Mouse (Mus musculus): ENCODE data around the gene Tmem109.

The Tmem109 gene

DNA sequence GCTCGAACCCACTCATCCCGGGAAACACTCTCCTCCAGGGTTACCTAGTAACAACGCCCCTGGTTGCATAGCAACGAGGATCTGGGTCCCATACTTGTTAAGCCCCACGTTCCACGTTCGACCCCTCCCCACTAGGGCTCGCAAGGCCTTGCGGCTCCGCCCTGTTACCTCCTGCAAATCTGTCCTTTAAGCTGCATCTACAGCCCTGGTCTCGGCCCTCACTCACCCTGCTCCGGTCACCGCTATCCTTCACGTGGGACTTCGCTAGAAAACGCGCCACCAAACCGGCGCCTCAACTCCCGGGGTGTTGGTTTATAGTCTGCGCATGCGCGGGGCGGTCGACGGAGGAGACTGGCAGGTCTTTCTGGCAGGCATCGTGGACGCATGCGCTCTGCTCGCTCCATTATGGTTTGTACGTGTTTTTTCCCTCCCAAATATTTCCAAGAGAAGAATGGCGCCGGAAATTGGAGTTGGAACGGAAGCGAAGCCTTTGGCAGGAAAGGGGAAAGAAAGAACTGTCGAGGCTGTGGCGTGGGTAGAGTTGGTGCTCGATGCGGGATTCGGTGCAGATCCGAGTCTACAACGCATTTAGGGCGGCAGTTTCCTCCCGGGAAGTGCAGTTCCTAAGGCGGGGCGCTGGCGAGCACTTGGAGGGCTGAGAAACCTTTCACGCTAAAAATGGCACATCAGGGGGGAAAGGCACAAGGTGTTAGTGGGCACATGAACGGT lies at the start of gene Tmem109:
TSS of gene Tmem109 (minus strand) at position 576 of the 729 bp plus-strand sequence.
- DNase-seq: peak; percentile 93

DNA sequence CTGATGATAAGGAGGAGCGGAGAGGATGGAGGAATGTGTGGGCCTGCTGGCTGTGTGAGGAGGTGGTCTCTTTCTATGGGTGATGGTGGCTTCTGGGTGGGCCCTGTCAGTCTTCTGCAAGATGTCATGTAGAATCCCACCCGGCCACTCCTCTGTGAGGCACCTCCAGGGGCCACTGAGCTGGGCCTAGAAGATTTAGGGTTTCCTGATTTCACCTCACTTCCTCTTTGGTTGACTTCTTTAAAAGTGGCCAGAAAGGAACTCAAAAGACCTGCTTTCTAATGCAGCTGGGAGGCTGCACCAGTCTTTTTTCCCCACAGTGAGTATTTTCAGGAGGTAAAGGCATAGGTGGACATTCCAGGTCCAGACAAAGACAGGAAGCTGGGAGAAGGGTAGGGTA lies 48.8 kb upstream of the Tmem109 start:
- DNase-seq: no peak

DNA sequence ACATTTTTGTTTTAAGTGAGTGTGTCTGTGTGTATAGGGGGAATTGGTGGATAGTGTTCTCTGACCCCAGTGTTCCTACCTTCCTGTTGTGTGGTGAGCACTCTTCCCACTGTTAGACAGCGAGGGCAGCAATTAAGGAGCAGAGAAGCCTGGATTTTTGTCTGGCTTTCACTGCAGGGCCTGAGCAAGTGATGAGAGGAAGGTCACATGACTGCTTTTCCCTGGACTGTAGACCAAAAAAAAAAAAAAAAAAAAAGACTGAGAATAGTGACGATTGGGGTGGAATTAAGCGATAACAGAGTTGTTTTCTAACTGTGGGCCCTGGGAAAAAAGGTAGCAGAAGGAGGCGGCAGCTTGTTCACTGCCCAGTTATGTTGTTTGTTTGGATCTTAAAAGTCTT lies 44.9 kb upstream of the Tmem109 start:
- no peak for DNase-seq

DNA sequence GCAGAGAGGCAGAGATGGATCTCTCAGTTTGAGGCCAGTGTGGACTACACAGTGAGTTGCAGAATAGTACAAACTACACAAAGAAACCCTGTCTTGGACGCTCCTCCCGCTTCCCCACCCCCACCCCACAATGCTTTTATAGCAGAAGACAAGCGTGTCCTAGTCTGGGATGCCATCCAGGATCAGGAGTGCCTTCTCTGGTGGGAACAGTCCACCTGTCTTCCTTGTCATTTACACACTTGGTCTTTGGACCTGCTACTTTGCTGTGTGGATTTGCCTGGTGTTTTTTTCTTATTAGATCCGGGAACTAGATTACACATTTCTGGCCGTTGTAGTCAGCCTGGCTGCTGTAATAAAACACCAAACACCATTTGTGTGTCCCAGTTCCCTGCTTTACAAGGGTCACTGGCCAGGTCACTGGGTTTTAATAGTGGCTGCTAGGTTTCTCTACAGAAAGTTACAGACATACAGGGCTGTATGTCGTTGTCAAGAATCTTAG lies 44.4 kb upstream of the Tmem109 start:
- no peak for DNase-seq

DNA sequence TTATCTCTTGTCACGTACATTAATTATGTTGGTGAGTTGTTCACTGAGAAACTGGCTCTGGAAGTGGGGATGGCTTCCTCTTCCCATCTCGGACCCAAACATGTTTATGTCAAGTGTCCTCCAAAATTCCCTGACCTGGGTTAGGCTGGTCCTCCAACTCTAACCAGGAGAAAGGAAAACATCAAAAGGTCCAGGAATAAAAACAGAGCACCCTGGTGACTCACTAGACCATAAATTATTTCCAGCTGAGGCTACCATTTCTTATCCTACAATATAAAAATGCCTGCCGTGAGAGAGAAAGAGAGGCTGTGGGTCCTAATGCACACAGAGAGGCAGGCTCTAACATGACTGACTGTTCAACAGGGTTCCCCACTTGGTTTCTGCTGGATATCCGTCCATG lies 42.4 kb upstream of the Tmem109 start:
- no peak for DNase-seq

DNA sequence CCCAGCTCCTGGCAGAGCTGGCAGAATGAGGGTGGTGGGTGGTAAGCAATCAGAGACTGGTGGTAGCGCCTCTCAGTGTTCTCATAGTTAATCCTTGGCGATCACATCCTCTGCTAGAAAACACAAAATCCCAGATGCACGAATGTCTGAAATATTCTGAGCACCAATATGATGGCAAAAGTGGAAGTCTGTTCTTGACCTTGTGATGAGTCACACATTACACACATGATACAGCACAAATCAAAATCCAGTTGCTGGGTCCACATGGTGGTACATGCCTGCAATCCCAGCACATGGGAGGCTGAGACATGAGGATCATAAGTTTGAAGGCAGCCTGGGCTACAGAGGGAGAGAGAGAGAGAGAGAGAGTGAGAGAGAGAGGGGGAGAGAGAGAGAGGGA lies 39.3 kb upstream of the Tmem109 start:
- DNase-seq: no peak

DNA sequence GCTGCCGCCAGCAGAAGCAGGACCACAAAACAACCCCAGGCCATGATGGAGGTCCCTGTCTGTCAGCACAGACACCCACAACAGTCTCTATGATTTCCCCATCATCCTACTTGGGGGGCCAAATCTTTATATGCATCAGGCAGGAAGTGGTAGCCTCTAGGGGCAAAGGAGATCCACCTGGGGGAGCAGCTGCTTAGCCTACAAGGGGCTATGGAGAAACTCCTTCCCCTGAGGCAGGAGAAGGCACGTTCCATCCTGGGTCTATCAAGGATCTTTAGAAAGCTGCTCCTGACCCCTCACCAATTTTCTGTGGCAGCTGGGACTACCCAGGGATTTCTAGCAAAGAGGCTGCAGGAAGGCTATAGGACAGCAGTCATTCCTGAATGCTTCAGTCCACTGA lies 38.7 kb upstream of the Tmem109 start, which contains the start of gene Zp1:
TSS of gene Zp1 (minus strand) at position 101 of the 400 bp plus-strand sequence.
- no peak for DNase-seq

DNA sequence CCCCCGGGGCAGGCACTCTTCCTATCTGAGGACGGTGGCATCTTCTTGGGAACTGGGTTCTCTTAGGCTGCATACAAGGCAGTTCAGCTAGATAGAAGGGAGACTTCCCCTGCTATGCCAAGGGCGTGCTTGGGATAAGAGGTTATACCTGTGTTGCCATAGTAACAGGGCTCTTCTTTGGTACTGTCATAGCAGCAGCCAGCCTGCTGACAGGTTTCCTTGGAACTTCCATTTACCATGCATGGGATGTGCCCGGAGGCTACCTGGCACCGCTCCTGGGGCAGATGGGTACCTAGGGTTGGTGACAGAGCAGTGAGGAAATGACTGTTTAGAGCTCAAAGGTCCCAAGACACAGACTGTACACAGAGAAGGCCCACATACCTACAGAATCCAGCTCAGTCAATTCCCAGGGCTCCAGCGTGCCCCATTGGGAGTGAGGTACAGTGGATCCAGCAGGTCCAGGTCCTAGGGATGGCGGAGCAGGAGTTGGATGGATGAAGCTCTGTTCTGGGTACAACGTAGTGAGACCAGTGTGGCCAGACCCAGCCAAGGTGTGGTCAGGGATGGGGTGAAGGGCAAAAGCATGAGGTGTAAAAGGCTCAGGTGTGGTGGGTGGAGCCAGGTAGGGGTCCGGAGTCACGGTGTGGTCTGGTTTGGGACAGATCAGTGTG lies 36.7 kb upstream of the Tmem109 start:
- DNase-seq: no peak

DNA sequence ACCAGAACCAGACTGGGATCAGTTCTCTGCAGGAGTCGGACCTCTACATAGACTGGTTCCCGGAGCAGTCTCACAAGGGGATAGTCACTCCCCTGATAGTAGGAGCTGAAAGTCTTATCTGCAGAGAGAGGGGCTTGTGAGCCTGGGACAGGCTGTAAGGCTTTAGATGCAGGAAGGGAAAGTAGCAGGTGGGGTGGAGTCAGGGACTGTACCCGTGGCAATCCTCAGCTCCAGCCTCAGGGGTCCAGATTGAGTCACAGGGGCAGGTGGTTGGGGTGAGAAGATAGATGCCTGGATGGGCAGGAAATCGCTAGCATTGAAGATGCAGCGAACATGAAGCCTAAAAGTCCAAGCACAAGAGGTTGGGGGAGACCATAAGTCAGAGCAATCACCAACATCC lies 34.7 kb upstream of the Tmem109 start:
- no peak for DNase-seq

DNA sequence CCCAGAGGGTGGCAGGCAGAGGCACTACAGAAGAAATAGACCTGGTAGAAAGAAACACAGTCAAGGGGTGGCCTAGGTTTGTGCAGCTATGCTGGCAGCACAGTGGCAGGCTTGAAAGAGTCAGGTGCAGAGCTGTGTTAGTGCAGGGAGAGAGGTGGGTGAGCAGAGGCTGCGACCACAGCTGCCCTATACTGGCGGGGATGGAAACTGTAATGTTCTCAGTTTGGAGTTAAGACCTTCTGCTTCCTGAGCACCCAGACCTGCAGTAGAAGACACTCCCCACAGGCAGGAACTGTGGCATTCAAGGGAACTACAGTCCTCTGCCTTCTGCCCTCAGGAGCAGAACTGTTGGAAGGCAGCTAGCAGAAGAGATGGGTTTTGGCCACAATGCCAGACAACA lies 33.1 kb upstream of the Tmem109 start:
- DNase-seq: no peak

DNA sequence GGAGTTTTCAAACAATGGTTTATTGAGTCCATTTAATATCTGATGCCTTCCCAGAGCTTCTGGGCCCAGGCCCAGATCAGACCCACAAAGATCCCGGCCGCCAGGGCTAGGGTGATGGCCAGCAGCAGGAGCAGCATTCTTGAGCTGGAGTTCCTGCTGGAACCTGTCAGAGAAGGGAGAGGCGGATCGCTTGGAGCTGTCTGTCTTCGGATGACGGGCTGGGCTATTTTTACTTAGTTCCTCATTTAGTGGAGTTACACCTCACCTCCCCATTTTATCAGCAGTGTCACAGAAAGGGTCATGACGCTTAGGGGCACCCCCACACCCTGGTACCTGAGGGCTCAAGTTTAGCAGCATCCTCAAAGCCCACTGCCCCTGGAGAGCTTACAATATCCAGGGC lies 32.5 kb upstream of the Tmem109 start:
- DNase-seq: no peak

DNA sequence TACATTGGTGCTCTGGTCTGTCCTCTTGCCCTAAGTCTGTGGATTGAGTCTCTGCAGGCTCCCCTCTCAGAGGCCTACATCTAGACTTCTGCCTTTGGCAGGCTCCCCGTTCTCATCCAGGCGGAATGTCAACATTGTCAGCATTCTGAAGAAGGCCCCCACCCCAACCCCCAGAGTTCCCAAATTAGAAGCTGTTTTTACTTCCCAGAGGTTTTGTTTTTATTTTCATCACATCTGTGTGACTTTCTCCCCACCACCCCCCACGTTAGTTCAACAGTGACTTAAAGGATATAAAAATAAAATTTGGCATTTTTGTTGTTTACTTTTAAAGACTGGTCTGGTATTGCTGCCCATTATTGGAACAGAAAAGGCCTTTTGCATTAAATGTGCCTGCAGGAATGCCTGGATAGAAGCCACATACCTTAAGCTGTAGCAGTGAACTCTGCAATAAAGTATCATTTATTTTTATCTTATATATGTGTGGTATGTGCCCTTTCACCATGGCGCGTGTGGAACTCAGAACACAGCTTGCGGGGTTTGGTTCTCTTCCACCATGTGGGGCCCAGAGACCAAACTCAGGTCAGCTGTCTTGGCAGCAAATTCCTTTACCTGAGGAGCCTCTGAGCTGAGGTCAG lies 27.4 kb upstream of the Tmem109 start:
- DNase-seq: no peak

DNA sequence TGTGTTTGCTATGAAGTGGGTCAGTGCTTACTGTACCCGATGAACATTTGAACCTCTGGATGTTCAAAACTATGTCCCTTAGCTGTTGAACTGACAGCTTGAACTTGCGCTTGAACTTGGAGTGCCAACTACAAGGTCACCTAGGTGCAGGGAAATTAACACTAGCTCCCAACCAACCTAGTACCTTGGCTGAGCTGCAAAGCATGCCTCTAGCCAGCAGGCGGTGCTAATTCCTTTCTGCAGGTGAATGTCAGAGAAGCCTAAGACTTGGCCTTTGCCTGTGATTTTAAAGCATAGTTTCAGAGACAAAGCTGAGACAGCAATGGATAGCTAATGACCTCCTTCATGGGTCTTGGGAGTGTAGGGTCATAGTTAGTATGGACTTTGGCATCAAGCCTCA lies 26.1 kb upstream of the Tmem109 start:
- peak; percentile 48 for DNase-seq

DNA sequence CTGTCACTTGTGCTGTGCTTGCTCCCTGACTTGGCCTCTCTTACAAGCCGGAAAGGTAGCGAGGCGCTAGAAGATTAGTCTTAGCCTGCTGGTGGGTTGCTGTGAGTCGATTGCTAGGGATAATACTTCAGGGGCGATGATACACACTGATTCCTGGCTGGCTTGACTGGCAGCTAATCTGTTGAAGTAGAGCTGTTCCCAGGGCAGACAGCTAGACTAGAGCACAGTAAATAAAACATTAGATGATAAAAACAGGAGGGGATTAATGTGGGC lies 23.9 kb upstream of the Tmem109 start:
- DNase-seq: no peak

DNA sequence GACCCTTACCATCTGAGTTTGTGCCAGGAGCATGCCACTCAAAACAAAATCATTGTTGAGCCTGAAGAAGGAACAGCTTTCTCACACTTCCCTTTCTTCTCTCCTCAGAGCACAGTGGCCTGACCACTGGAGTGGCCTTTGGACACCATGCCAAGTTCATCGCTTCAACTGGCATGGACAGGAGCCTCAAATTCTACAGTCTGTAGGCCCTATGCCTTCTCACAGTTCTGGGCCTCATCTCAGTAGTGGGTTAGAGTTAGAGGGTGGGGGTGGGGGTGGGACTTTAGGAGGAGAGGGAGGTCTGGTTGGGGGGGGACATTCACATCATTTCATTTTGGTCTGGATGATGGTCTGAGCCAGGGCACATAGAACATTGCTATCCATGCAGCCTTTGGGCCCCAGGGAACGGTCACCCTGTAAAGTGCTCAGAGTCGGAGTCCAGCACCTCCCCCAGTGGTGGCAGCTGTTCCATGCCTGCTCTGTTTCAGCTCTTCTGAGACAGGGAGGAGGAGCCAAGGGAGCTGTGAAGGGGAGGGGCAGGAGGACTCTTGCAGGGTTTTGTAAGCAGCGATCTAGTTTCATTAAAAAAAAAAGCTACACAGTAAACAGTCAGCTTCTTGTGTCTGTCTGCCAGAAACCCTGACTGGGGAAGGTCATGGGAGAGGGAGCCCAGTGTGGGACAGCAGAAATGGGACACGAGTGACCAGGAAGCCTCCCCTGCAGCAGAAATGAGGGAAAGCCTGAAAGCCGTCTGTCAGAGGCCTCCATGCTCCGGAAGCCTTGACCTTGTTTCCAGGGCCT lies 23.3 kb upstream of the Tmem109 start:
- peak; percentile 50 for DNase-seq

DNA sequence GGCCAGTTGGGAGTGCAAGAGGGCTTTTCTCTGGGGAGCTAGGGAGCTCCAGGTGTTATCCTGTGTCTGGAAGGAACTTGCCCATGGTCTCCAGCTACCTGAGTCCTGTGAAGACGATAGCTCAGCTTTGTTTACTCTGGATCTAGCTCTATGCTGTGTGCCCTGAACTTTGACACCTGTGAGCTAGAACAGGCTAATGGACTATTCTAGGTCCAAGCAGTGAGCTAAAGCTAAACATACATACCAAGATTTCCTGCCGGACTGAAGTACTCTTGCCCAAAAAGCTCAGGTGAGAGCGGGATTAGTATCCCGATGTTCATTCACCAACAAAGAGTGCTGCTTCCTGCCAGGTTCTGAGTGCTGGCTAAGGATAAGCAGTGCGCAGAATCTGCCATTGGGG lies 22.7 kb upstream of the Tmem109 start:
- no peak for DNase-seq

DNA sequence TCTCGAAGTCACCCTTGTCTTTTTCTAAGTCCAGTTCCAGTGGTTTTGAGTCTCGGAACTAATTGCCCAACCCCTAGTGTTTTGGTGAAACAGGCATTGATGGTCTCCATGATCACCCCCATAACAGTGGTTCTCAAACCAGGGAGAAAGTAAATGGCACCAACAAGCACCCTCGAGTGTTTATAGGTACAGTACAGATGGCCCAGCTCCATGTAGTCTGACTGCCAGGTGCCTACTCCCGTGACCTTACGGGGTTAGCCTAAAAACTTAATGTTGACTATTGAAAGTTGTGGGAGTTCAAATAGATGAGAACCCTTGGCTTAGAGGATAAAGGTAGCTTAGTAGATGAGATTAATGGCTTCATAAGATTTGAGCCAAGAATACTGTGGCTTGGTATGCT lies 19.2 kb upstream of the Tmem109 start:
- DNase-seq: no peak

DNA sequence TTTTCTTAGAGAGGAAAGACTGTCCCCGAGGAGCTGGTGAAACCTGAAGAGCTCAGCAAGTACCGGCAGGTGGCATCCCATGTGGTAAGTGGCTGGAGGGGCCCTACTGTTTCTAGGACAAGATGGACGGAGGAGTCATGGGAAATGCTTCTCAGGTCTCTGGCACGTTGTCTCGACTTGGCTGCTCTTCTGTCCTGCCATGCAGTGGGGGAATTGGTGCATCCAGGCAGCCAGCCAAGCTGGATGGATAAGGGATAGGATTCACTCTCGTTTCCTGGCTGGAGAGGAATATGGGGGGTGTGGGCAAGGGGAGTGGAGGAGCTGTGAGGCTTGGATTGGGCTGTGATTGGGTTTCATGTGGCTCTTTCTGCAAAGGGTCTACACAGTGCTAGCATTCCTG lies 18.5 kb upstream of the Tmem109 start:
- DNase-seq: no peak

DNA sequence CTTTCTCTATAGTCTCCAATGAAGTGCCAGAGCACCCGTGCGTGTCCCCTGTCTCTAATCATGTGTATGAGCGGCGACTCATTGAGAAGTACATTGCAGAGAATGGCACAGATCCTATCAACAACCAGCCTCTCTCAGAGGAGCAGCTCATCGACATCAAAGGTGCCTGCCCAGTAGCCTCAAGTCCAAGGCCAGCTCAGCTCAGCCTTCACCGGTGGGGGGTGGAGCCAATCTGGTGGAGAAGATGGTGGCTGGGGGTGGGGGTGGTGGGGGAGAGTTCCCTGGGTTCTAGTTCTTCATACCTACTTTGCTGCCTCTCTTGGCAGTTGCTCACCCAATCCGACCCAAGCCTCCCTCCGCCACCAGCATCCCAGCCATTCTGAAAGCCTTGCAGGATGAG lies 15.7 kb upstream of the Tmem109 start:
- no peak for DNase-seq

DNA sequence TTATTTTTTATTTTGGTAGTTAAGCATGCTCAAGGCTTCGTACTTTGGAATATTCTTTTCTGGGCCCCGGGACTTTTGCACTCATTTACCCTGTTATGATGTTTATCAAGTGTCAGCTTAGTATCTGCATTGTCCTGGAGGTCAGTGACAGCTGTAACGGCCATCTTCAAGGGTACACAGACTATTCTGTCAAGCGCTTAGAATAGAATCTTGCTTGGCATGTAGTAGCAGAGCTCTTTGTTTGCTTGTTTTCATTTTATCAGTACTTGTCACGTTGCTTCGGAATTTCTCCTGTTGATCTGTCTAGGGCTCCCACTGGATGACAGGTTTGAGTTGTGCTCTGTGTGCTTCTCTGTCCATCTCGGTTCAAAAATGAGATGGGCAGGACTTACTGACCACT lies 15.0 kb upstream of the Tmem109 start:
- DNase-seq: no peak

DNA sequence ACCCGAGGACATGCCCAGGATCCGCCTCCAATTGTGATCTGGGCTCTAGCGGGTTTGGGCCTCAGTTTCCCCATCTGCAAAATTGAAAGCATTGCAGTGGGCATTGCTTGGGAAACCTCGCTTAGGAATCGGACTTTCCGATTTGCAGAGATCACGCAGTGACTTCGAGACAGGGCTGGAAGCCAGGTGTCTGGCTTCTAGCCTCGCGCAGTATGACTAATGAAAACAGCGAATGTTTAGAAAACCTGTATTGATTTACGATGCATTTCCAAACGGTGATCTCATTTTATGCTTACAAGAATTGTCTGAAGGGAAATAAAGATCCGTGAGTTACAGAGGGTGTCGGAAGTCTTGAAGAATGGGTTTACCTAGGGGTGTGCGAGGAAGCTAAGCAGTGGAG lies 13.9 kb upstream of the Tmem109 start:
- DNase-seq: no peak

DNA sequence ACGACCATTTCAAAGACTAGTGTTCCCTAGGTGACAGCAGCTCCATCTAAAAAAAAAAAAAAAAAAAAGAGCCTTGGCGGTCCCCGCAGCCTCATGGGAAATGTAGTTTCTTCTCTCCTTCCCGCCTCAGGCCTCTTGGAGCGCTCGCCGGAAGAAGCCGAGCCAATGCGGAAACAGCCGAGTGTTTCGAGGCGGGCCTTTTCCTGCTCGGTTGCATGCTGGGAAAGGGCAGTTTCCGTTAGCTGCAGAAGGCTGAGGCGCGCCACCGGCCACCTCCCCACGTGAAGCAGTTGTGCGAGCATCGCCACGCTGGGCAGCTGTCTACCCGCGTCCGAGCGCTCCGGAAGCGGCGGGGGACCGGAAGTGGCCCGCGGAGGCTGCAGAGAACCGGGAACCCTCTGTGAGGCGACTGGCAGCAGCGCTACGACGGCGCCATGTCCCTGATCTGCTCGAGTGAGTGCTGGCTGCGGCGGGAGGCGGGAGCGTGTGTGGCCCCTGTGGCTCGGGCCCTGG lies 13.3 kb upstream of the Tmem109 start, which contains the start of gene Prpf19:
TSS of gene Prpf19 (plus strand) at position 216 of the 513 bp plus-strand sequence.
- DNase-seq: peak; percentile 98

DNA sequence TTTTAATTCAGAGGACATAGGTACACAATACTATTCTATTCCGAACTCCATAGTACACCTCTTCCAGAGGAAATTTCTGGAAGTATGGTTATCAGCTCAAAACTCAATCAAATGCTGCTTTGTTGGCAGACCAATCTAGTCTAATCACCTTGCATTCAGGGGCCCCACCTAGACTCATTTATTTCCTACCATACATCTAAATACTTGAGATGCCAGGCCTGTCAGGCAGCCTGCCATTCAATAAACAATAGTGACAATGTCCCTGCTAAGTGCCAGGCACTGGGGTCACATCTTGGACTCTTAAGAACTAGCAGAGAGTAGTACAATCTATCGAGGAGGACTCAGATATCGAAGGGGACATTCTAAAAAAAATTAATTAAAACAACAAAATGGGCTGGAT lies 10.4 kb upstream of the Tmem109 start:
- no peak for DNase-seq
